Mouse (Mus musculus): ENCODE results near the gene Atp6v1g2.
A peak's percentile ranks its signal among the peaks of the same experiment; 100 is the strongest.
"Not testable (repeated sequence)": the region's sequence is repeated elsewhere in the genome, so short reads cannot be mapped to it uniquely, and the experiment has no call there.

Gene Atp6v1g2

GRCm38 (mm10) chr17:35202442-35202841 is 31.0 kb upstream of the Atp6v1g2 start:
- DNase-seq (ENCODE audit: low spot score in 2 of 2) = no peak

GRCm38 (mm10) chr17:35204494-35205379 is 28.7 kb upstream of the Atp6v1g2 start, which contains the start of gene Lta:
Lta (minus strand) TSS chr17:35205351.
- DNase-seq (ENCODE audit: low spot score in 2 of 2) = no peak

- DNase-seq (ENCODE audit: low spot score in 2 of 2) = no peak
Measured at GRCm38 (mm10) chr17:35205380-35205769, 28.1 kb upstream of the Atp6v1g2 start.

GRCm38 (mm10) chr17:35209785-35210535 is 23.5 kb upstream of the Atp6v1g2 start:
- DNase-seq (ENCODE audit: low spot score in 2 of 2) = no peak

GRCm38 (mm10) chr17:35210593-35210992 is 22.9 kb upstream of the Atp6v1g2 start:
- DNase-seq (ENCODE audit: low spot score in 2 of 2) = no peak

GRCm38 (mm10) chr17:35213071-35213470 is 20.4 kb upstream of the Atp6v1g2 start:
- no peak for DNase-seq (ENCODE audit: low spot score in 2 of 2)

GRCm38 (mm10) chr17:35218516-35219193 is 14.8 kb upstream of the Atp6v1g2 start:
- DNase-seq (ENCODE audit: low spot score in 2 of 2) = no peak

- DNase-seq (ENCODE audit: low spot score in 2 of 2) = no peak
Measured at GRCm38 (mm10) chr17:35219601-35220041, 13.8 kb upstream of the Atp6v1g2 start.

GRCm38 (mm10) chr17:35220156-35220952 is 13.1 kb upstream of the Atp6v1g2 start, which contains the start of gene Gm16181:
Gm16181 (plus strand) TSS chr17:35220834.
- no peak for DNase-seq (ENCODE audit: low spot score in 2 of 2)

GRCm38 (mm10) chr17:35222299-35222698 is 11.2 kb upstream of the Atp6v1g2 start:
- DNase-seq (ENCODE audit: low spot score in 2 of 2) = no peak

- no peak for DNase-seq (ENCODE audit: low spot score in 2 of 2)
Measured at GRCm38 (mm10) chr17:35224641-35225040, 8.8 kb upstream of the Atp6v1g2 start.

- DNase-seq (ENCODE audit: low spot score in 2 of 2) = no peak
Measured at GRCm38 (mm10) chr17:35225456-35225855, 8.0 kb upstream of the Atp6v1g2 start.

GRCm38 (mm10) chr17:35226561-35227046 is 6.9 kb upstream of the Atp6v1g2 start:
- no peak for DNase-seq (ENCODE audit: low spot score in 2 of 2)

- no peak for DNase-seq (ENCODE audit: low spot score in 2 of 2)
Measured at GRCm38 (mm10) chr17:35231022-35231421, 2.4 kb upstream of the Atp6v1g2 start.

GRCm38 (mm10) chr17:35232043-35232442 is 1.4 kb upstream of the Atp6v1g2 start:
- peak in 1 of 2 experiments; percentile 87 for DNase-seq (ENCODE audit: low spot score in 2 of 2)

- no peak for DNase-seq (ENCODE audit: low spot score in 2 of 2)
Measured at GRCm38 (mm10) chr17:35232659-35233058, 801 bp upstream of the Atp6v1g2 start.

GRCm38 (mm10) chr17:35234090-35234489 is 630 bp downstream of the Atp6v1g2 start:
- not testable (repeated sequence) for DNase-seq (ENCODE audit: low spot score in 2 of 2)

GRCm38 (mm10) chr17:35234903-35235302 is 1.4 kb downstream of the Atp6v1g2 start:
- no peak for DNase-seq (ENCODE audit: low spot score in 2 of 2)

- DNase-seq (ENCODE audit: low spot score in 2 of 2) = peak; percentile 87 to 95
Measured at GRCm38 (mm10) chr17:35235614-35236389, 2.3 kb downstream of the Atp6v1g2 start, which contains the start of gene Nfkbil1. Nfkbil1 (minus strand) TSS chr17:35235792.

GRCm38 (mm10) chr17:35236390-35236746 is 2.9 kb downstream of the Atp6v1g2 start:
- peak; percentile 90 to 99 for DNase-seq (ENCODE audit: low spot score in 2 of 2)

All from left cerebral cortex, adult 9 months (tissue).